Mouse (Mus musculus): ENCODE measurements around the gene Chga. TPM values are rescaled to one million over a fixed set of nuclear protein-coding genes. Genes with fewer than 3 reads are reported as not detected.
A peak's percentile ranks its signal among the peaks of the same experiment; 100 is the strongest.

Gene Chga
- polyA plus RNA-seq, 1 experiment from 2014 or later = 0.15 TPM

DNA sequence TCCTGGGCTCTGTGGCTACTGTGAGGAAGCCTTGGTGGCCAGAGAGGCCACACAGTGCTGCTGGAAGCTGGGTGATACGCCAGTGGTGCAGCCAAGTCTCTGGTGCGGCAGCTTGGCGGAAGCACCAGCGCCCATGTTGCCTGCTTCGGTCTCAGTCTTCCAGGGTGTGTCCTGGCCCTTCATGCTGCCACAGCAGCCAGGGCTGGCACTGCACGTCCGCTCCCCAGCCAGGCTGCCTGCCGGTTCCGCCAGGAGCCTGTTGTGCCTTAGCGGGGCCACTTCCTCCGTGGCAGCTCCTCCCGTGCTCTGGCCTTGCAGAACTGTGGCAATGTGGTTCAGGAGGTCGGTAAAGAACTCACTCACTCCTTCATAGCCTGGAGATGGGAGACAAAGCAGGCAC, 15.3 kb downstream of the Chga start:
- WGBS = 92% methylated on average over 13 of the region's 13 CpGs

GRCm38 (mm10) chr12:102570734-102571133, 16.0 kb downstream of the Chga start:
- H3K4me1 ChIP-seq = peaks cover 19% of the 10 kb centered on the region
- 0 out of 2 replicates have a peak, but pooled peaks cover 5% of the 10 kb centered on the region for H3K36me3 ChIP-seq
- no peak for DNase-seq (ENCODE audit: low spot score)
- no peaks in the 10 kb centered on the region for H3K9me3 ChIP-seq (replicated peaks)
- no peaks in the 10 kb centered on the region for H3K27me3 ChIP-seq (ENCODE audit: low read depth, poor library complexity, severe bottlenecking)
- H3K4me3 ChIP-seq = no peak overlapping the region
- H3K27ac ChIP-seq = no peak overlapping the region
- 81% methylated on average over 5 of the region's 5 CpGs for WGBS

More for the DNA sequence above, 15.3 kb downstream of the Chga start:
- Histone ChIP-seq H3K36me3 (0 out of 2 replicates have a peak, but pooled peaks cover 5% of the 10 kb centered on the region), H3K27me3 (ENCODE audit: low read depth, poor library complexity, severe bottlenecking) (no peaks in the 10 kb centered on the region), H3K4me1 (peaks cover 19% of the 10 kb centered on the region), H3K27ac (peak overlapping the region; percentile 31; the same call in 1 of the 2 replicates), H3K9me3 (replicated peaks) (no peaks in the 10 kb centered on the region), H3K4me3 (no peak overlapping the region)
- no peak for DNase-seq (ENCODE audit: low spot score)

GRCm38 (mm10) chr12:102571666-102572065, 16.9 kb downstream of the Chga start:
- no peak overlapping the region for H3K27ac ChIP-seq
- H3K9me3 ChIP-seq (replicated peaks) = no peaks in the 10 kb centered on the region
- peaks cover 19% of the 10 kb centered on the region for H3K4me1 ChIP-seq
- H3K4me3 ChIP-seq = no peak overlapping the region
- DNase-seq (ENCODE audit: low spot score) = no peak
- no peaks in the 10 kb centered on the region for H3K27me3 ChIP-seq (ENCODE audit: low read depth, poor library complexity, severe bottlenecking)
- WGBS = 83% methylated on average over 9 of the region's 9 CpGs
- 0 out of 2 replicates have a peak, but pooled peaks cover 5% of the 10 kb centered on the region for H3K36me3 ChIP-seq

GRCm38 (mm10) chr12:102573036-102573435, 18.3 kb downstream of the Chga start:
- WGBS = 81% methylated on average over 7 of the region's 7 CpGs
- no peak overlapping the region for H3K4me3 ChIP-seq
- H3K4me1 ChIP-seq = peaks cover 19% of the 10 kb centered on the region
- no peak overlapping the region for H3K27ac ChIP-seq
- H3K27me3 ChIP-seq (ENCODE audit: low read depth, poor library complexity, severe bottlenecking) = no peaks in the 10 kb centered on the region
- no peak for DNase-seq (ENCODE audit: low spot score)
- no peaks in the 10 kb centered on the region for H3K9me3 ChIP-seq (replicated peaks)
- H3K36me3 ChIP-seq = peaks cover 12% of the 10 kb centered on the region

- H3K36me3 ChIP-seq = peaks cover 9% of the 10 kb centered on the region
- no peaks in the 10 kb centered on the region for H3K9me3 ChIP-seq (replicated peaks)
- no peak overlapping the region for H3K4me3 ChIP-seq
- 83% methylated on average over 5 of the region's 5 CpGs for WGBS
- no peaks in the 10 kb centered on the region for H3K27me3 ChIP-seq (ENCODE audit: low read depth, poor library complexity, severe bottlenecking)
- DNase-seq (ENCODE audit: low spot score) = no peak
- H3K27ac ChIP-seq = no peak overlapping the region
- peaks cover 3% of the 10 kb centered on the region; the same call in 1 of the 2 replicates for H3K4me1 ChIP-seq
Observed at GRCm38 (mm10) chr12:102575541-102576329, 21.0 kb downstream of the Chga start.

DNA sequence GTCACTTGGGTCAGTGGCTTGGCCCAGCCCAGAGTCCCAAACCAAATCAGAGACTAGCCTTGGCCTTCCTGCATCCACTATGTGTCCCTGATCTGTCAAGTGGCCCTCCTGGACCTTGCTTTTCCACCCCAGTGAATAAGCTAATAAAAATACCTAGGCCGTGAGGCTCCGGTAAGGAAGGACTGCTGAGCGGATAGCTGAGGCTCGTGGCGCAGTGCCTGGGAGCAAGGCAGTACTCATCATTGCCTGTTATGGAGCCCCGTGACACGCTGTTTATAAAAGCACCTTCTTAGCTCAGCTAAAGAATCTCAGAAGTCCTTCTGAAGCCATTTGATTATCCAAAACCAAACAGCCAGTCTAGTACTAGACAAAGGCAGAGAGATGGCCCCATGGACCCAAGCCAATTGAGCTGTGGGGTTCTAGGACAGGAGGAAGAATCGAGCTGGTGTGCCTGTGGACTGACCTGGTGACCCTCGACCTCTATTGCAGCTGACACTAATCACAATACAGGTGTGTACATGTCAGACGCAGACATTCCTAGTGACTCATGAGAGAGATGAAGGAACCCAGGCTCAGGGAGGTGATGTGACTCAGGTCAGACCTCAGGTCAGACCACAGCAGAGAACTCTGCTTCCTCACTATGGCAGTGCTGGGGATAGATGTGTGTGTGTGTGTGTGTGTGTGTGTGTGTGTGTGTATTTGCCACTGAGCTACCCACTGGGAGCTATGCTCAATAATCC, 22.1 kb downstream of the Chga start:
- DNase-seq (ENCODE audit: low spot score) = no peak
- peaks cover 9% of the 10 kb centered on the region for H3K36me3 ChIP-seq
- 86% methylated on average over 10 of the region's 10 CpGs for WGBS

DNA sequence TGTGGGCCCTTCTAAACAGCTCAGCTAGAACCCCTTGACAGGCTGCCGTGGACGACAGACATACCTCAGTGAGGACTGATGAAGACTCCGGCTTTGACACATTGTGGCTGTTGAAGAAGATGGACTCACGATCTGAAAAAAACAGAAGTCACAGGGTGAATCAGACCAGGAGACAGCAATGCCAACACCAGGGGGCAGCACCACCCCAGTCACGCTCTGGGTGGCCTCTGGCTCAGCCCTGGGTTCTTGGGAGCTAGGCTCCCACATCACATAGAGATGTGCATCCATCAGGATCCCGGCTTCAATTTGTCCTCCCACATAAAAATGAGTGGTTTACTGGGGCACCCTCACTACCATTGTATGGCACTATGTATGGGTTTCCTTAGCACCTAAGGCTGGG, 24.3 kb downstream of the Chga start:
- Histone ChIP-seq H3K4me3 (no peak overlapping the region), H3K36me3 (peaks cover 13% of the 10 kb centered on the region), H3K9me3 (replicated peaks) (no peaks in the 10 kb centered on the region), H3K4me1 (no peaks in the 10 kb centered on the region), H3K27me3 (ENCODE audit: low read depth, poor library complexity, severe bottlenecking) (no peaks in the 10 kb centered on the region), H3K27ac (no peak overlapping the region)
- DNase-seq (ENCODE audit: low spot score) = peak; percentile 81
- WGBS = 62% methylated on average over 6 of the region's 6 CpGs

More for the DNA sequence above, 22.1 kb downstream of the Chga start:
- Histone ChIP-seq H3K4me3 (no peak overlapping the region), H3K27ac (no peak overlapping the region), H3K27me3 (ENCODE audit: low read depth, poor library complexity, severe bottlenecking) (no peaks in the 10 kb centered on the region), H3K9me3 (replicated peaks) (no peaks in the 10 kb centered on the region), H3K4me1 (peaks cover 3% of the 10 kb centered on the region; the same call in 1 of the 2 replicates)

- 77% methylated on average over 5 of the region's 5 CpGs for WGBS
- no peak for DNase-seq (ENCODE audit: low spot score)
- no peaks in the 10 kb centered on the region for H3K9me3 ChIP-seq (replicated peaks)
- H3K4me1 ChIP-seq = no peaks in the 10 kb centered on the region
- no peak overlapping the region for H3K4me3 ChIP-seq
- no peak overlapping the region for H3K27ac ChIP-seq
- H3K36me3 ChIP-seq = peaks cover 25% of the 10 kb centered on the region
- no peaks in the 10 kb centered on the region for H3K27me3 ChIP-seq (ENCODE audit: low read depth, poor library complexity, severe bottlenecking)
Observed at GRCm38 (mm10) chr12:102581579-102582196, 26.9 kb downstream of the Chga start.

- no peaks in the 10 kb centered on the region for H3K4me1 ChIP-seq
- DNase-seq (ENCODE audit: low spot score) = no peak
- 84% methylated on average over 11 of the region's 11 CpGs for WGBS
- no peaks in the 10 kb centered on the region for H3K9me3 ChIP-seq (replicated peaks)
- H3K27ac ChIP-seq = no peak overlapping the region
- peaks cover 24% of the 10 kb centered on the region for H3K36me3 ChIP-seq
- no peak overlapping the region for H3K4me3 ChIP-seq
- no peaks in the 10 kb centered on the region for H3K27me3 ChIP-seq (ENCODE audit: low read depth, poor library complexity, severe bottlenecking)
Observed at GRCm38 (mm10) chr12:102582441-102582840, 27.7 kb downstream of the Chga start.

DNA sequence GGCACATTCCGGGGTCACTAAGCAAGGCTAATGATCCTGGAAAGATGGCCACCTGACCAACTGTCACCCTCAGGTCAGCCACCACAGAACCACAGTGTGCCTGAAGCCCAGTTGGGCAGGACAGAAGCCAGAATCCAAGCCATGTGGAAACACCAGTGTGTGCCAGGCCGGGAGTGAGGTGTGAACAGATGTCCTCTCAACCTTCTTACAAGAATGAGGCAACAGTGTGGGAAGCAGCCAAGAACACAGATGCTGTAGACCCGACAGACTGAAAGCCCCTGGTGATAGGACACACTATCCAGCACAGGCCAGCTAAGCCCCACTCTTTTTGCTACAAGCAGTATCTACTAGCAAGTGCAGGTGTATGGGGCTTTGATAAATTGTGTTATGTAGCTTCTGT, 30.6 kb downstream of the Chga start:
- no peaks in the 10 kb centered on the region for H3K9me3 ChIP-seq (replicated peaks)
- 88% methylated on average over 3 of the region's 3 CpGs for WGBS
- no peak overlapping the region for H3K27ac ChIP-seq
- no peaks in the 10 kb centered on the region for H3K27me3 ChIP-seq (ENCODE audit: low read depth, poor library complexity, severe bottlenecking)
- peaks cover 20% of the 10 kb centered on the region; the same call in 1 of the 2 replicates for H3K36me3 ChIP-seq
- no peak for DNase-seq (ENCODE audit: low spot score)
- no peaks in the 10 kb centered on the region for H3K4me1 ChIP-seq
- no peak overlapping the region for H3K4me3 ChIP-seq

GRCm38 (mm10) chr12:102586286-102586881, 31.6 kb downstream of the Chga start:
- 83% methylated on average over 9 of the region's 9 CpGs for WGBS
- Histone ChIP-seq H3K4me1 (no peaks in the 10 kb centered on the region), H3K27ac (no peak overlapping the region), H3K36me3 (peaks cover 20% of the 10 kb centered on the region; the same call in 1 of the 2 replicates), H3K27me3 (ENCODE audit: low read depth, poor library complexity, severe bottlenecking) (no peaks in the 10 kb centered on the region), H3K9me3 (replicated peaks) (no peaks in the 10 kb centered on the region), H3K4me3 (no peak overlapping the region)
- DNase-seq (ENCODE audit: low spot score) = no peak

DNA sequence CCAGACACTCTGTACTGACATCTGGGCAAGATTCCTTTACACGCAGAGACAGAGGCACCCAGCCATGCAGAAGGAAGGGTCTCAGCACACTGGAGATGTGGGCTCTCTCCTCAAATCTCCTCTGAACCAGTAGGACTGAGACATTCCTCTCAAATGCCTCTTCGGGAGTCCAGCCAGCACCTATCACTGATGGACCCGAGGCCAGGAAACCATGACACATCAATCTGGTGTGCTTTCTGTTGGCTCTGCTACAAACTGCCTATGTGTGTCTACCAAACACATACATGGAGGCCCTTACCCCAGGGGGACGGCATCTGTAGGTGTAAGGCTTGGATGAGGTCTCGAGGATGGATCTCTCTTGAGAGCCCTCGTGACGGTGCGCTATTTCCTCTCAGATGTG, 32.3 kb downstream of the Chga start:
- no peak for DNase-seq (ENCODE audit: low spot score)
- Histone ChIP-seq H3K27me3 (ENCODE audit: low read depth, poor library complexity, severe bottlenecking) (no peaks in the 10 kb centered on the region), H3K36me3 (peaks cover 20% of the 10 kb centered on the region; the same call in 1 of the 2 replicates), H3K9me3 (replicated peaks) (no peaks in the 10 kb centered on the region), H3K4me1 (no peaks in the 10 kb centered on the region), H3K4me3 (no peak overlapping the region), H3K27ac (no peak overlapping the region)
- WGBS = 95% methylated on average over 8 of the region's 8 CpGs

All from limb, embryonic 10.5 days (tissue).